Mouse (Mus musculus) thymus, adult 2 months (tissue): ENCODE data around the gene Dnaja2.

Experiments
- CTCF ChIP-seq: fragments of 200-500 bp; IDR thresholded peaks from 2 replicates; pipeline ENCODE4 v1.5.1; 2012; ENCODE audit warnings: mild to moderate bottlenecking, control low read depth, low read length, moderate library complexity, borderline replicate concordance; ENCODE audit not compliant: control insufficient read depth, poor library complexity, insufficient read depth; ENCODE audit errors: extremely low read depth
- POLR2A ChIP-seq: fragments of 200-500 bp; IDR thresholded peaks from 2 replicates; pipeline ENCODE4 v1.6.1; 2012; ENCODE audit warnings: mild to moderate bottlenecking, low read length, control low read depth, moderate library complexity; ENCODE audit not compliant: control insufficient read depth, poor library complexity, insufficient read depth; ENCODE audit errors: extremely low read depth

DNA sequence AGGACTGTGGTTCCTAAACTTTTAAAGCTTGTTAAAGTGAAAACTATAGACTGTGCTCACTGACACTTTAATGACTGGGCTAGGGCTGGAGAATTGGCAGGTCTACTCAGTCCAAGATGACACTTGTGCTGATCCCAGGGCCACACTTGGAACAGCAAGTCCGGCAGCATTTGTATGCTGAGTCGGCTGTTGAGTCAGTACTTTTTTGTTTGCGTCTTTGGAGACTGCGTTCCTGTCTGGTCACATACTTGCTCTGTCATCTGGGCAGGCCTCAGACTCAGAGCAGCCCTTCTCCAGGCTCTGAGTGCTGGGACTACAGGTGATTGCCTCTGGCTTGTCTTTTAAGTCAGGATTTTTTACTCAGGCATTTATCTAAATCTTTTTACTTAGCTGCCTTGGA, 41.9 kb downstream of the Dnaja2 start:
- TF ChIP-seq CTCF, result no peak
- TF ChIP-seq POLR2A, result no peak
